Mouse (Mus musculus): ENCODE results near the gene Mllt3. TPM values are rescaled to one million over a fixed set of nuclear protein-coding genes. Genes with fewer than 3 reads are reported as not detected.

Mllt3 gene
- polyA plus RNA-seq, 1 experiment from 2014 or later = 33.4 TPM

- Histone ChIP-seq H3K27me3 (ENCODE audit: control insufficient read depth, insufficient read depth, low read length) (no peaks in the 10 kb centered on the region), H3K27ac (ENCODE audit: low read depth, low read length) (no peak overlapping the region), H3K9me3 (ENCODE audit: control insufficient read depth, low read length) (no peaks in the 10 kb centered on the region; the same call in 1 of the 2 replicates), H3K9ac (ENCODE audit: low read depth, low read length) (no peak overlapping the region), H3K4me2 (replicated peaks; ENCODE audit: low read depth, low read length) (no peak overlapping the region), H3K36me3 (ENCODE audit: control insufficient read depth, insufficient read depth, low read length) (no peaks in the 10 kb centered on the region), H3K4me3 (ENCODE audit: low read length) (no peak overlapping the region), H3K4me1 (ENCODE audit: control insufficient read depth, insufficient read depth, low read length) (0 out of 2 replicates have a peak, but pooled peaks cover 3% of the 10 kb centered on the region)
- 56% methylated on average over 2 of the region's 2 CpGs for WGBS
- ATAC-seq (ENCODE audit: low FRiP score, low TSS enrichment) = no peak
Observed at GRCm38 (mm10) chr4:87739104-87739503, 294.1 kb downstream of the Mllt3 start.

DNA sequence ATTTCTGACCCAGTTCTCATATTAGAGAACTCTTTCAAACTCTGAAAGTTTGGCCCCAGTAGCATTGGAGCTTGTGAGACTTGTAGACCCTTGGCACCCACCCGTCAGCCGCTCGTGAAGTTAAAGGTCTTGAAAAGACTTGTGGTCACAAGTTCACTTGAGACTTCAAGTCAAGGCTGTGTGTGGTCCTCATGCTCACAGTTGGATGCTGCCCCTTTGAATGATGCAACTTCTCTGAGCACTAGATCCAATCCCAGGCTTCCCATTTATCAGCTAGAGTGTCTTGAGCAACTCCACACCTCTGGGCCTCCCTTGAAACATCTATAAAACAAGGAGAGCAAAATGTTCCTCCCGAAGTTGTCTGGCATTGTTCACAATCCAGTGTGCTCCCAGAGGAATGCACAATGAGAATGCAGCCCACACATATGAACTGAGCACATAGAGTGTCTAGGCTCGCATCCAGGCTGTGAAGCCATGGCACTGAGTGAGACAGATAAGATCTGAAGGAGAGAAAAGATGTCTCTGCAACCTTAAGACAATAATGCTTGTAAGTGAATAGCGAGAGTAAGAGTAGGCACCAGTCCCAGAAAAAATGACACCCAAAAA is 295.9 kb downstream of the Mllt3 start:
- ATAC-seq (ENCODE audit: low FRiP score, low TSS enrichment) = peak; percentile 52; the same call in 1 of the 2 replicates

GRCm38 (mm10) chr4:87736779-87737178 is 296.4 kb downstream of the Mllt3 start:
- no peak overlapping the region for H3K9ac ChIP-seq (ENCODE audit: low read depth, low read length)
- H3K4me2 ChIP-seq (replicated peaks; ENCODE audit: low read depth, low read length) = no peak overlapping the region
- H3K27me3 ChIP-seq (ENCODE audit: control insufficient read depth, insufficient read depth, low read length) = no peaks in the 10 kb centered on the region
- H3K36me3 ChIP-seq (ENCODE audit: control insufficient read depth, insufficient read depth, low read length) = no peaks in the 10 kb centered on the region
- peak; percentile 69 for ATAC-seq (ENCODE audit: low FRiP score, low TSS enrichment)
- H3K9me3 ChIP-seq (ENCODE audit: control insufficient read depth, low read length) = no peaks in the 10 kb centered on the region; the same call in 1 of the 2 replicates
- H3K27ac ChIP-seq (ENCODE audit: low read depth, low read length) = peak overlapping the region; percentile 1; the same call in 1 of the 2 replicates
- 36% methylated on average over 3 of the region's 3 CpGs for WGBS
- no peak overlapping the region for H3K4me3 ChIP-seq (ENCODE audit: low read length)
- 0 out of 2 replicates have a peak, but pooled peaks cover 3% of the 10 kb centered on the region for H3K4me1 ChIP-seq (ENCODE audit: control insufficient read depth, insufficient read depth, low read length)

More for the DNA sequence above, 295.9 kb downstream of the Mllt3 start:
- H3K9me3 ChIP-seq (ENCODE audit: control insufficient read depth, low read length) = no peaks in the 10 kb centered on the region; the same call in 1 of the 2 replicates
- no peak overlapping the region for H3K4me2 ChIP-seq (replicated peaks; ENCODE audit: low read depth, low read length)
- no peak overlapping the region for H3K9ac ChIP-seq (ENCODE audit: low read depth, low read length)
- 0 out of 2 replicates have a peak, but pooled peaks cover 3% of the 10 kb centered on the region for H3K4me1 ChIP-seq (ENCODE audit: control insufficient read depth, insufficient read depth, low read length)
- no peak overlapping the region for H3K27ac ChIP-seq (ENCODE audit: low read depth, low read length)
- H3K36me3 ChIP-seq (ENCODE audit: control insufficient read depth, insufficient read depth, low read length) = no peaks in the 10 kb centered on the region
- 72% methylated on average over 6 of the region's 6 CpGs for WGBS
- H3K4me3 ChIP-seq (ENCODE audit: low read length) = no peak overlapping the region
- H3K27me3 ChIP-seq (ENCODE audit: control insufficient read depth, insufficient read depth, low read length) = no peaks in the 10 kb centered on the region

DNA sequence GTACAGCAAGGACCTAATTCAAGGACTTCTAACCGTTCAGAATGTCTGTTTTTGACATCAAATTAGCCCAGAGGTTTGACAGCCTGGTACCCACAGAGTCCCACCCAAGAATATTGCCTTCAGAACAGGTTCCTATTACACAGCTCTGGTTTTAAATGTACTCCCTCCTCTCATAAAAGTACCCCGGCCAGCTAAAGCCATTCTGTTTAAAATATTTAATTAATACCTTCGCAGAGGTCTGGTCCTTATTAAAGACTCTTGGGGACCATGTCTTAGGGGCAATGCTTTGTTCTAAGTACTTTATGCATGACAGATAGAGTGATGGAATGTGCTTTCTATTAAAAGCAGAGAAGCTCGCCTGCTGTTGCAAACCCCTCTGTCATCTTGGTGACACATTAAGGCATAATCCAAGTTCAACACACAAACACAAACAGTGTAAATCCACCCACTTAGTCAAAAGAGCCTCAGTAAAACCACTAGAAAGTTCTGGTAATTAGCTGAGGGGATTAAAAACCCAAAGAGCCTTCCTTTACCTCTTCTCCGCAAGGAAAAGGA is 302.0 kb downstream of the Mllt3 start:
- Histone ChIP-seq H3K9ac (ENCODE audit: low read depth, low read length) (no peak overlapping the region), H3K27ac (ENCODE audit: low read depth, low read length) (no peak overlapping the region), H3K4me2 (replicated peaks; ENCODE audit: low read depth, low read length) (no peak overlapping the region), H3K4me3 (ENCODE audit: low read length) (no peak overlapping the region), H3K27me3 (ENCODE audit: control insufficient read depth, insufficient read depth, low read length) (no peaks in the 10 kb centered on the region), H3K36me3 (ENCODE audit: control insufficient read depth, insufficient read depth, low read length) (no peaks in the 10 kb centered on the region), H3K9me3 (ENCODE audit: control insufficient read depth, low read length) (no peaks in the 10 kb centered on the region; the same call in 1 of the 2 replicates), H3K4me1 (ENCODE audit: control insufficient read depth, insufficient read depth, low read length) (no peaks in the 10 kb centered on the region)
- ATAC-seq (ENCODE audit: low FRiP score, low TSS enrichment) = no peak
- WGBS = 64% methylated on average over 5 of the region's 5 CpGs

GRCm38 (mm10) chr4:87728581-87728980 is 304.6 kb downstream of the Mllt3 start:
- ATAC-seq (ENCODE audit: low FRiP score, low TSS enrichment) = no peak
- H3K27ac ChIP-seq (ENCODE audit: low read depth, low read length) = no peak overlapping the region
- no peak overlapping the region for H3K4me3 ChIP-seq (ENCODE audit: low read length)

DNA sequence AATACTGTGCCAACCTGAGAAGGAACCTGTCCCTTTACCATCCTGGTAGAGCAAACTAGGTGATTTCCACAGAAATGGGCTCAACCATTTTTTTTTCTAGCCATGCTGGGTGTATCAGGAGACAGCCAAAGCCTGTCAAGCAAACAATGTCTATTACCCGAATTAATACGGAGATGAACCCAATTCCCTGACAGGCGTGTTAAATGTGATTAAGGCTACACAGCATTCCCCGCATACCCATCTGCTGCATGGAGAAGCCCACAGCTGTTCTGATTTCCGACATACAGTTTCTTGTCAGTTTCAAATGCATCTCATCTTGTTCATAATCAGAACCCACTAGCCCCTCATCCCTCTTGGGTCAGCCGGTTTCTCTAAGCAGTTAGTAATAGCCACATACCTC is 309.7 kb downstream of the Mllt3 start:
- Histone ChIP-seq H3K4me1 (ENCODE audit: control insufficient read depth, insufficient read depth, low read length) (no peaks in the 10 kb centered on the region), H3K27ac (ENCODE audit: low read depth, low read length) (no peak overlapping the region), H3K27me3 (ENCODE audit: control insufficient read depth, insufficient read depth, low read length) (no peaks in the 10 kb centered on the region), H3K4me3 (ENCODE audit: low read length) (no peak overlapping the region), H3K9ac (ENCODE audit: low read depth, low read length) (no peak overlapping the region), H3K36me3 (ENCODE audit: control insufficient read depth, insufficient read depth, low read length) (no peaks in the 10 kb centered on the region), H3K9me3 (ENCODE audit: control insufficient read depth, low read length) (no peaks in the 10 kb centered on the region), H3K4me2 (replicated peaks; ENCODE audit: low read depth, low read length) (no peak overlapping the region)
- WGBS = 86% methylated on average over 6 of the region's 6 CpGs
- no peak for ATAC-seq (ENCODE audit: low FRiP score, low TSS enrichment)

More at GRCm38 (mm10) chr4:87728581-87728980, 304.6 kb downstream of the Mllt3 start:
- H3K4me1 ChIP-seq (ENCODE audit: control insufficient read depth, insufficient read depth, low read length) = no peaks in the 10 kb centered on the region
- no peaks in the 10 kb centered on the region for H3K27me3 ChIP-seq (ENCODE audit: control insufficient read depth, insufficient read depth, low read length)
- 68% methylated on average over 1 of the region's 1 CpGs for WGBS
- H3K36me3 ChIP-seq (ENCODE audit: control insufficient read depth, insufficient read depth, low read length) = no peaks in the 10 kb centered on the region
- H3K9ac ChIP-seq (ENCODE audit: low read depth, low read length) = no peak overlapping the region
- no peak overlapping the region for H3K4me2 ChIP-seq (replicated peaks; ENCODE audit: low read depth, low read length)
- H3K9me3 ChIP-seq (ENCODE audit: control insufficient read depth, low read length) = no peaks in the 10 kb centered on the region

Other genes with a start within 250 kb of the Mllt3 start
- 10.1 and 19.5 TPM in 2 replicates for gene Focad, start 61.3 kb upstream of the Mllt3 start, polyA plus RNA-seq (2014; fragmentation: Nextera tagmentation; extraction: Ambion mirVana)